Mouse (Mus musculus) retina, postnatal 7 days (tissue): ENCODE measurements at regions not wholly inside any gene's neighbourhood (a gene's known extent, or its start where the extent isn't known, plus 50 kb on each side); places are given as distances from the start of the nearest gene placed in this dataset.

Experiments
- DNase-seq: peaks from one replicate; pipeline ENCODE4 v3.0.0-alpha.2; 2012; ENCODE audit warnings: low read depth, low spot score

- DNase-seq = no peak
These were observed 107.0 kb upstream of the Pdzrn3 start for GRCm38 (mm10) chr6:101484526-101485287.

DNA sequence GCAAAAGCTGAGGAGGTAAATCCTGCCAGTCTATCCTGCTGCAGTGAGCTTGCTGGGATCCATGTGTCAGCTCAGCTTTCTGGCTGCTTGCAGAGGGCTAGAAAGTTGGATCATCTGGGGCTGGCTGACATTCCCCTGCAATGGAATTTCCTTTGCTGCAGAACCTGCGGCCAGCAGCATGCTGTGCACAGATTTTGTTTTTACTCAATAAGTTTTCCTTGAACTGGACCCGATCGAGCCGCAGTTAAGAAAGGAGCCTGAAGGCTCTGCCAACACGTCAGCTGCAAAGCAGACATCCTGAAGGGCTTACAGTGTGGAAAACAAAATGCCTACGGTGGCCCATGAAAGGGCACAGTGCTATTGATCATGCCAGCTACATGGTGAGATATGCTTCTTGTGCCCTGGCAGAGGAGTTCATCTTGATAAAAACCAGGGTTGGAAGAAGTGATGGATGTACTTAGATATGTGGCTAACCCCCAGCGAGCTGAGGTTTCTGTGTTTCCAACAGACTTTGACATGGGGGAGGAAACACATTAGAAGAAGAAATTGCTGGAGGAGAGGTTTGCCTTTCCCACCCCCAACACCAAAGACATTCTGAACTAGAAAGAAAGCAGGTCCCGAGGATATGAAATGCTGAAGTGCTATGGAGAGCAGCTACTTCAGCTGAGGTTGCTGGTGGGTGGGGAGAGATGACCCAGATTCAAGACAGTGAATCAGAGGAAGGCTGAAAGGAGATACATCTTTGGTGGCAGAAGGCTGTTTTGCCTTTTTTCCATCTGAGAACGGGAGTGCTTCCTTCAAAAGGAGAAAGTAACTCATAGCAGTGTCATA, 105.2 kb upstream of the Pdzrn3 start:
- no peak for DNase-seq

DNA sequence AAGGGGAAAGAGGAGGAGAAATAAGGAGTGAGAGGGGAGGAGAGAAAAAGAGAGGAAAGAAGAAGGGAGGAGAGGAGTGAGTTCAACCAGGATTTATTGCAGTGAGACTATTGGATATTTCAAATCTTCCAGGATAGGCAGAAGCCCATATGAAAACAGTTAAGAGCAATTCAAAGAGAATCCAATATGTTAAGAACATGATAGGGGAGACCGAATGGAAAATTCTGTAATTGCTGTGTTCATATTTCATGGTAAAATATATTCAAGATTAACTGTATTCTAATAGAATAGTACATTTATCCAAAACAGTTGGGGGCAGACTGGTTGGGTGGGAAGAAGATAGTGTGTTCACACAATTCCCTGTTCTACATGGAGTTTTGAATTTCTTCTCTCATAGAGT, 96.3 kb upstream of the Pdzrn3 start:
- DNase-seq = no peak

DNA sequence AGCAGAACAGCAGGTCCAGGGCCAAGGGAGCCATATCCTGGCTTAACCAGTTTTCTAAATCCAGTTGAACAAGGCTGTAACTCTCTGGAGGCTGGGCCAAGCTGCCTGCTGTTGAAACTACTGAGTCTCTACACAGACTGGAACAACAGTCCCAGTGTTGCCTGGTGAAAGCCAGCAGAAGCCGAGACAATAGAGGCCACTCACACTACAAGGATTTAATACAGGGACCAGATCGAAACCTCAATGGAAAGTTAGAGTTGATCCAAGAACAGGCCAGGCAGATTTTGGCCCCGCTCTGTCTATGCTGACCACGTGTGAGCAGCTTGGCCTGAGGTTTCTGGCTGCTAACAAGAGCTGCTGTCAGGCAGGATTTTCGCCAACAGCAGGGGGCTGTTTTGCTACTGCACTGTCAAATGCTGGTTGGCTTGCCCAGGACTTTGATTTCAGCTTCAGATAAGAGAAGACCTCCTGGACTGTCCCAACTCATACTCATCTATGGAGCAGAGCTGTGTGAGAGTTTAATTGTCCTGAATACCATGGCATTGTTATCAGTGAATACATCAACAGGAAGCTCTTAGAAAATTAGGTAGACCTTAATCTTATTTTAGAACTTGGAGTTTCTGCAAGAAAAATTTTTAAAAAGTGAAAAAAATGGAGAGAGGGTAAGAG, 95.7 kb upstream of the Pdzrn3 start:
- DNase-seq = no peak

GRCm38 (mm10) chr6:101464910-101465309, 87.2 kb upstream of the Pdzrn3 start:
- no peak for DNase-seq

GRCm38 (mm10) chr6:101463812-101464320, 86.2 kb upstream of the Pdzrn3 start:
- no peak for DNase-seq

DNA sequence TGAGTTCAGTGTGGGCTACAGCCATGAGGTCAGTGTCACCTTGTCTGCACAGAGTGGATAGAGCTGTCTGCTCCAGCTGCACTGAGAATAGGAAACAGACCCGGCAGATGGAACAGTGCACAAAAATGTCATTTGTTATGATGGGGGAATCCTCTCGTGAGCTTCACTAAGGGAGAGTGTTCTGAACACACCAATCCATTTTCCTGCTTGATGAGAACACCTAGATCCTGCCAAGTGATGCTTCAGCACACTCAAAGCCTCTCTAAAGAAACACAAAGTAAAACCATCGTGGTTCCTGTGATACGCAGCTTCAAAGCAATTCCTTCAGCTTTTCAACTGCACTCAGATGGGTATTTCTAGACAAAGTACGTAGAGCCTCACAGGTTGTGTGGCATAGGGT, 69.0 kb upstream of the Pdzrn3 start:
- DNase-seq = no peak

- no peak for DNase-seq
These were observed 68.6 kb upstream of the Pdzrn3 start for GRCm38 (mm10) chr6:101446316-101446715.

GRCm38 (mm10) chr6:101432769-101433168, 55.1 kb upstream of the Pdzrn3 start:
- no peak for DNase-seq

GRCm38 (mm10) chr6:101429634-101430033, 51.9 kb upstream of the Pdzrn3 start:
- no peak for DNase-seq
